Mouse (Mus musculus) megakaryocyte progenitor cell, adult 5-6 weeks (primary cell): ENCODE measurements around the gene Slc25a3. TPM values are rescaled to one million over a fixed set of nuclear protein-coding genes. Genes with fewer than 3 reads are reported as not detected.
A peak's percentile ranks its signal among the peaks of the same experiment; 100 is the strongest.

ENCODE experiments used
- ATAC-seq: replicated peaks from 2 replicates; pipeline ENCODE4 v1.8.0; 2016; ENCODE audit warnings: mild to moderate bottlenecking, moderate TSS enrichment, inconsistent platforms; ENCODE audit not compliant: poor library complexity
- total RNA-seq, 2 experiments: library from RNA; stranded (forward) in 1 of 2; stranded (reverse) in 1 of 2; fragments of 157-497, 149-512 nt in 1 of 2; fragments of 200-1000 nt in 1 of 2; gene quantifications; 2 replicates each; pipeline versions ENCODE4 v1.2.3 to v1.2.4; 2015 to 2017

Slc25a3 gene
- total RNA-seq, 2 experiments from 2014 or later = 244 to 680 TPM

GRCm38 (mm10) chr10:91100101-91100500, 23.8 kb downstream of the Slc25a3 start:
- ATAC-seq = no peak

GRCm38 (mm10) chr10:91098056-91098455, 25.8 kb downstream of the Slc25a3 start:
- ATAC-seq = no peak

DNA sequence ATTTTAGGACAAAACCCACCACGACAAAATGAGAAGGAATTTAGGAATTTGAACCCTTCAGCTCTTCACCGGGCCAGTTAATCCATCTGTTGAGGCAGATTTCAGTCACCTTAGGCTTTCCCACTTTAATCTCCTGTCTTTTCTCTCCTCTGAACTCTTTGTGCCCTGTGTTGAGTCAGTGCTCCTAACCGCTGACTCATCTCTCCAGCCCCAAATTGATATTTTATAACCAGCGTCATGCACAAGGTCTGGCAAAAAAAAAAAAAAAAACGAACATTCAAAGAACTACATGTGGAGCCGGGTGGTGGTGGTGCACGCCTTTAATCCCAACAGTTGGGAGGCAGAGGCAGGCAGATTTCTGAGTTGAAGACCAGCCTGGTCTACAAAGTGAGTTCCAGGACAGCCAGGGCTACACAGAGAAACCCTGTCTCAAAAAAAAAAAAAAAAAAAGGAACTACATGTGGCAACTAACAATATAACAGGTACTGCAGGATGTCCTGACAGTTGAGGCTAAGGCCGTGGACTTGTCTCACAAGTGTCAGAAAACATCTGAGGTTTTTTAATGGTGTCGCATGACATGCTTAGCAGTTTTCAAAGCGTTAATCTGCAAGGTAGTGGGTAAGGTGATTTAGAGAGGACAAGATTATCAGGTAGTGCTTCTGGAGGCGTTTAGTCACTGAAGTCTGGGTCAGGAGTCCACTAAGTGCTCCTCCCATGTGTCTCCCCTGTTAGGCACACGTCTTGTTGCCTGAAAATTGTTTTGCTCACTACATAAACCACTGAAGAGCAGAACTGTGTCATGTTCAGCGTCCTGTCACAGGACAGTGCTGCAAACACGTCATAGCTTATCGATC, 29.4 kb downstream of the Slc25a3 start:
- peak; percentile 50; the same call in 1 of the 2 replicates for ATAC-seq

GRCm38 (mm10) chr10:91092812-91093211, 31.0 kb downstream of the Slc25a3 start:
- ATAC-seq = no peak

DNA sequence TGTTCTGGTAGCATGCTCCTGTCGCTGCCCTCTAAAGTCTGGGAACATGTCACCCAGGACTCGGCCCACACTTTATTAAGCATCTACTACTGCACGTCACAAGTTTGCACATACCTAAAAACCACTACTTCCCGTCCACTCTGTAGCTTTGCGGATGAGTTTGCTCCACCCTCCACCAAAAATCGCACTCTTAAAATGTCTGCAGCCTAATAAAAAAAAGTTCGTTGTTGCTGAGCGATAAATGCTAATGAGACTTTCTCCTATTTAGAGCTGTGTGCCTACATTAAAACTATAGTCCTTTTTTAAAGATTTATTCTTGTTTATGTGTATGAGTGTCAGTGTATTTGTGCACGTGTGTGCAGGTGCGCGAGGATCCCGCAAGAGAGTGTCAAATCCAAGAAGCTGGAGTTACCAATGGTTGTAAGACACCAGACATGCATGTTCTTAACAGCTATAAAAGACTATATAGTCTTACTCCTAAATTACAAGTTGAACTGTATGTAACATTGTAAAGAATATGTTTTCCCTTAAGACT, 40.4 kb downstream of the Slc25a3 start:
- peak; percentile 23 for ATAC-seq

DNA sequence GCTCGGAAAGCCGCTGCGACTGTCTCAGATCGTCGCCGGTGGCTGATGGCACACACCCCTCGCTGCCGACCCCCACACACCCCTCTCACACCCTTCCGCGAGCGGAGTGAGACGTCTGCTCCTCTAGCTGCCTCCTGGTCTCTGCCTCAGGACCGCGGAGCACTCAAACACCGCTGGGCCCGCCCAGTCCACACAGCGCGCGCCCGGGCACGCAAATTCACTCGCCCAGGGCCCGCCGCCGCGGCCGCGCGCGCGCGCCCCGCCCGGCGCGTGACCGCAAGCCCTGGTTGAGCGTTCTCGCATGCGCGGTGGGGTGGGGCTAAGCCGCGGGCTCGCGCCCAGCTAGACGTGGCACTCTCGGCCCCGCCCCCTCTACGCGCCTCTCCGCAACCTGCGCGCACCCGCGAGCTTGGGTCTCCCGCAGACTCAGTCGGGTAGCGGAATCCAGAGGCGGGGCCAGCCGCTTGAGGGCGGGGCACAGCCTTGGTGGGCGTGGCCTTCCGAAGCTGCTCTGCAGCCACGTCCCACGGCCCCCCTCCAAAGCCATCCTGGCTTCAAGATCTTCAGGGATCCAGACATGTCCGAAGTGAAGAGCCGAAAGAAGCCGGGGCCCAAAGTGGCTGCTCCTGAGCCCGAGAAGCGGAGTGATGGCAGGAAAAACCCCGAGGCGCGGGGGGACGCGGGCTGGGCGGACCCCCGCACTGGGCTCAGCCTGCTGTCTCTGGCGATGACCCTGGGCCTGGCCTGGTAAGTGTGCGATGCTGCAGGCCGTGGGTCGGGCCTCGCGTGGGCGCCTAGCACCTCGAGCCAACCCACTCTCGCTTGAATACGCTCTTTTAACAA, 41.1 kb downstream of the Slc25a3 start, which contains the start of the genes Apaf1 and Ikbip:
TSS of gene Apaf1 (minus strand) at position 221 of the 843 bp plus-strand sequence.
TSS of gene Ikbip (plus strand) at position 391 of the 843 bp plus-strand sequence.
- ATAC-seq = peak; percentile 87

GRCm38 (mm10) chr10:91081959-91082507, 41.8 kb downstream of the Slc25a3 start:
- ATAC-seq = peak; percentile 40

DNA sequence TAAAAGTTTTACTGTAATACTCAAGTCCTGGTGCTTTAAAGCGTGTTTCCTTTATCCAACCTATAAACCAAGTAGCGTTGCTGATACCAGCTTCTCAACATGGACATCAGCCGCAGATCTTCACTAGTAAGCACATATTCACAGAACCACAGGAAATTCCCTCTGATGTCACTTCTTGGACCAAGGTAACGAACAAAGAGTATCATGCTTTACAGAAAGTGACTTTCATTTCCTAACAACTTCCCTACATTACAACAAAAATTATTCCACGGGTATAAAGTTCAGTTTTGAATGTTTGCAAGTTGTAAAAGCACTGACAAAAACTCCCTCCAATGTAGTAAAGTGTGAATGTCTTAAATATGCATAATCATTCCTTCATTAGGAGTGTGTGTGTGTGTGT, 43.3 kb downstream of the Slc25a3 start:
- ATAC-seq = no peak

DNA sequence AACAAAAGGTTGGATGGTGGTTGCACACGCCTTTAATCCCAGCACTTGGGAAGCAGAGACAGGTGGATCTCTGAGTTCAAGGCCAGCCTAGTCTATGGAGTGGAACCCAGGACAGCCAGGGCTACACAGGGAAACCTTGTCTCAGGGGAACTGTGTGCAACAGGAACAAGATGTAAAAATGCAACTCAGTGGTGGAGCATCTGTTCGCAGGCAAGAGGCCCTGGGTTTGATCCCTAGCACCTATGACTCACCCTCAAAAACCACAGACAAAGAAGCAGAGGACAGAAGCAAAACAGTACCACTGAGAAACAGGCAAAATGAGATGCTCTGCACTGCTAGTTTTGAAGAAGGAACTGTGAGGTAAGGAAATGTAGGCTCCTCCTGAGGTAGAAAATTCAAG, 47.2 kb downstream of the Slc25a3 start:
- ATAC-seq = no peak

DNA sequence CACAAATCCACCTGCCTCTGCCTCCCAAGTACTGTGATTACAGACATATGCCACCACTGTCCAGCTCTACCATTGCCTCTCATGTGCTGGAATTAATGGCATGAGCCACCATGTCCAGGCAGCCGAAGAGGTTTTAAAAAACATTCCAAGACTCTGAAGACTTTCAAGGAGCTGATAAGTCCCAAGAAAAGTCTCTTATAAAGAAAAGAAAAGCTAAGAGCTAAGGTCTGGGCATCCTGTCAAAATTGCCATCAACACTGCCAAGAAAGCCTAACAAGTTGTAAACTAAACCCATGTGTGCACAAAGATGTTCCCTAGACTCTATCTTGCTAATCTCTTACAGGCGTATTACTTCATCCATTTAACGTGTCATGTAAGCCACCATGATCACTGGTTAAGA, 50.5 kb downstream of the Slc25a3 start:
- no peak for ATAC-seq

DNA sequence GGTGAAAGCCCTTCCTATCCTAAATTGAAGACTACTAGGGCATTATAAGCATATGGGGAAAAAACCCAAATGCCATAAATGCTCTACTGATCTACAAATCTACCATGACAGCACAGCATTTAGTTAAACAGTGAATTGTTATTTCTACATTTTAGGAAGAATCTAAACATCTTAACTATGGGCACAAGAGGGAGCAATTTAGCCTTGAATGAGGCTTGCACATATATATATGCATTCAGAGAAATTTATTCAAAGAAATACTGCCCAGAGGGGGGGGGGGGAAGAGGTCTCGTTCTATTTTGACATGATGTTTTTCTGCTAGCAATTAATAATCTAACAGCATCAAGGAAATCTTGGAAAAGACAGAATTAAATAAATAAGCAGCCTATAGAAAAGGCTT, 52.1 kb downstream of the Slc25a3 start:
- ATAC-seq = peak; percentile 79

Other genes starting within 250 kb of the Slc25a3 start
- 68.3 and 71.6 TPM in 2 replicates for gene Apaf1, start 41.3 kb downstream of the Slc25a3 start, total RNA-seq (2015)
- 35.0 and 40.7 TPM in 2 replicates for gene Apaf1, start 41.3 kb downstream of the Slc25a3 start, total RNA-seq (2017)
- gene Ikbip, start 41.1 kb downstream of the Slc25a3 start, total RNA-seq (2015) = 17.1 TPM in 2 replicates
- gene Ikbip, start 41.1 kb downstream of the Slc25a3 start, total RNA-seq (2017) = 23.1 and 26.9 TPM in 2 replicates
- 266 and 302 TPM in 2 replicates for gene Tmpo, start 57.3 kb upstream of the Slc25a3 start, total RNA-seq (2015)
- gene Tmpo, start 57.3 kb upstream of the Slc25a3 start, total RNA-seq (2017) = 461 and 467 TPM in 2 replicates